Mouse (Mus musculus): ENCODE results near the gene Map3k1. TPM values are rescaled to one million over a fixed set of nuclear protein-coding genes. Genes with fewer than 3 reads are reported as not detected.
"Not testable (repeated sequence)": the region's sequence is repeated elsewhere in the genome, so short reads cannot be mapped to it uniquely, and the experiment has no call there.

Map3k1 gene
- polyA plus RNA-seq, 1 experiment from 2014 or later: 30.3 TPM

- ATAC-seq (replicated peaks; ENCODE audit: low FRiP score, low read depth) (no peak), DNase-seq (ENCODE audit: low spot score) (no peak)
- H3K36me3 ChIP-seq (ENCODE audit: insufficient read depth, low read length): no peaks in the 10 kb centered on the region
- under 1% methylated on average over 18 of the region's 18 CpGs for WGBS
- peak overlapping the region; percentile 48; the same call in 1 of the 2 replicates for H3K27ac ChIP-seq
- H3K9me3 ChIP-seq (replicated peaks; ENCODE audit: low read length): no peaks in the 10 kb centered on the region
- TF ChIP-seq CTCF (IDR thresholded peaks at IDR 0.05; ENCODE audit: low read depth): no peak
- peak overlapping the region; percentile 64 for H3K4me3 ChIP-seq (replicated peaks; ENCODE audit: low read depth, low read length)
- peak overlapping the region; percentile 91 for H3K4me2 ChIP-seq (ENCODE audit: low read length)
- H3K27me3 ChIP-seq (ENCODE audit: insufficient read depth, low read length): no peaks in the 10 kb centered on the region
- no peaks in the 10 kb centered on the region for H3K4me1 ChIP-seq (replicated peaks; ENCODE audit: insufficient read depth, low read length)
- peak overlapping the region; percentile 57; the same call in 1 of the 2 replicates for H3K9ac ChIP-seq (ENCODE audit: low read depth, low read length)
Observed at GRCm38 (mm10) chr13:111724811-111725164, 84.0 kb downstream of the Map3k1 start.

GRCm38 (mm10) chr13:111719726-111720125 lies 89.1 kb downstream of the Map3k1 start:
- ATAC-seq (replicated peaks; ENCODE audit: low FRiP score, low read depth) (no peak; the same call in 1 of the 2 replicates), DNase-seq (ENCODE audit: low spot score) (peak; percentile 43)
- Histone ChIP-seq H3K27me3 (ENCODE audit: insufficient read depth, low read length) (no peaks in the 10 kb centered on the region), H3K4me3 (replicated peaks; ENCODE audit: low read depth, low read length) (no peak overlapping the region), H3K9me3 (replicated peaks; ENCODE audit: low read length) (no peaks in the 10 kb centered on the region), H3K27ac (no peak overlapping the region), H3K4me2 (ENCODE audit: low read length) (no peak overlapping the region), H3K9ac (ENCODE audit: low read depth, low read length) (no peak overlapping the region), H3K36me3 (ENCODE audit: insufficient read depth, low read length) (peaks cover 17% of the 10 kb centered on the region), H3K4me1 (replicated peaks; ENCODE audit: insufficient read depth, low read length) (no peaks in the 10 kb centered on the region)
- 35% methylated on average over 9 of the region's 9 CpGs for WGBS
- no peak for TF ChIP-seq CTCF (IDR thresholded peaks at IDR 0.05; ENCODE audit: low read depth)

- H3K9me3 ChIP-seq (replicated peaks; ENCODE audit: low read length): no peaks in the 10 kb centered on the region
- H3K9ac ChIP-seq (ENCODE audit: low read depth, low read length): no peak overlapping the region
- H3K27me3 ChIP-seq (ENCODE audit: insufficient read depth, low read length): no peaks in the 10 kb centered on the region
- H3K36me3 ChIP-seq (ENCODE audit: insufficient read depth, low read length): peaks cover 82% of the 10 kb centered on the region
- H3K4me3 ChIP-seq (replicated peaks; ENCODE audit: low read depth, low read length): no peak overlapping the region
- no peak overlapping the region for H3K4me2 ChIP-seq (ENCODE audit: low read length)
- no peaks in the 10 kb centered on the region for H3K4me1 ChIP-seq (replicated peaks; ENCODE audit: insufficient read depth, low read length)
- no peak for DNase-seq (ENCODE audit: low spot score)
- WGBS: 85% methylated on average over 4 of the region's 4 CpGs
- TF ChIP-seq CTCF (IDR thresholded peaks at IDR 0.05; ENCODE audit: low read depth): no peak
- no peak for ATAC-seq (replicated peaks; ENCODE audit: low FRiP score, low read depth)
- no peak overlapping the region for H3K27ac ChIP-seq
Observed at GRCm38 (mm10) chr13:111710531-111710930, 98.3 kb downstream of the Map3k1 start.

- not testable (repeated sequence) for H3K4me2 ChIP-seq (ENCODE audit: low read length); H3K4me3 ChIP-seq (replicated peaks; ENCODE audit: low read depth, low read length); H3K27me3 ChIP-seq (ENCODE audit: insufficient read depth, low read length); H3K9me3 ChIP-seq (replicated peaks; ENCODE audit: low read length); H3K4me1 ChIP-seq (replicated peaks; ENCODE audit: insufficient read depth, low read length); H3K9ac ChIP-seq (ENCODE audit: low read depth, low read length); H3K27ac ChIP-seq; DNase-seq (ENCODE audit: low spot score); ATAC-seq (replicated peaks; ENCODE audit: low FRiP score, low read depth)
- peaks cover 48% of the 10 kb centered on the region for H3K36me3 ChIP-seq (ENCODE audit: insufficient read depth, low read length)
- WGBS: 88% methylated on average over 4 of the region's 4 CpGs
Observed at GRCm38 (mm10) chr13:111703952-111704351, 104.8 kb downstream of the Map3k1 start.

GRCm38 (mm10) chr13:111703396-111703795 lies 105.4 kb downstream of the Map3k1 start:
- 94% methylated on average over 10 of the region's 10 CpGs for WGBS

More at GRCm38 (mm10) chr13:111703396-111703795, 105.4 kb downstream of the Map3k1 start:
- H3K4me3 ChIP-seq (replicated peaks; ENCODE audit: low read depth, low read length): no peak overlapping the region
- TF ChIP-seq CTCF (IDR thresholded peaks at IDR 0.05; ENCODE audit: low read depth): no peak
- DNase-seq (ENCODE audit: low spot score) (no peak), ATAC-seq (replicated peaks; ENCODE audit: low FRiP score, low read depth) (no peak)
- H3K4me1 ChIP-seq (replicated peaks; ENCODE audit: insufficient read depth, low read length): no peaks in the 10 kb centered on the region
- no peaks in the 10 kb centered on the region for H3K27me3 ChIP-seq (ENCODE audit: insufficient read depth, low read length)
- no peak overlapping the region for H3K9ac ChIP-seq (ENCODE audit: low read depth, low read length)
- H3K9me3 ChIP-seq (replicated peaks; ENCODE audit: low read length): no peaks in the 10 kb centered on the region
- peaks cover 44% of the 10 kb centered on the region for H3K36me3 ChIP-seq (ENCODE audit: insufficient read depth, low read length)
- H3K4me2 ChIP-seq (ENCODE audit: low read length): no peak overlapping the region
- H3K27ac ChIP-seq: no peak overlapping the region

Other genes starting within 250 kb of the Map3k1 start
- gene Gm10198, start 216.2 kb downstream of the Map3k1 start, polyA plus RNA-seq (2015; fragmentation: Nextera tagmentation; extraction: Ambion mirVana): not detected in 2 replicates
- 14.8 TPM in 2 replicates for gene Mier3, start 128.0 kb downstream of the Map3k1 start, polyA plus RNA-seq (2015; fragmentation: Nextera tagmentation; extraction: Ambion mirVana)